Mouse (Mus musculus): ENCODE results near the gene Cacng7. TPM values are rescaled to one million over a fixed set of nuclear protein-coding genes. Genes with fewer than 3 reads are reported as not detected.

Cacng7 gene
- polyA plus RNA-seq, 1 experiment from 2014 or later, result 0.25 TPM

DNA sequence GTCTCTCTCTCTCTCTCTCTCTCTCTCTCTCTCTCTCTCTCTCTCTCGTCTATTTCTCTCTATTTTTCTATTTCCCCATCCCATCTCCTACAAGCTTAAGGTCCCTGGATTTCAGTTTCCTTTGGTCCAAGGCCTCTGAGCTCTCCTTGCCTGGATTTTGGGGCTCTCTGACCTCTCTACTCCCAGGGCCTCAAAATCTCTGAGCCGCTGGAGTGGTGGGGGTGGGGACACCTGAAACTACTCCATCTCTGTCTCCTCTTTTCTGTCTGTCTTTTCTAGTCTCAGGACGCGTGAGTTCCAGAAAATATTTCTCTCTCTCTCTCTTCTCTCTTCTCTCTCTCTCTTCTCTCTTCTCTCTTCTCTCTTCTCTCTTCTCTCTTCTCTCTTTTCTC is 535 bp upstream of the Cacng7 start:
- H3K36me3 ChIP-seq (ENCODE audit: insufficient read depth, low read length), result no peaks in the 10 kb centered on the region
- no peaks in the 10 kb centered on the region for H3K4me1 ChIP-seq (ENCODE audit: insufficient read depth, low read depth, low read length)
- H3K4me2 ChIP-seq (replicated peaks; ENCODE audit: low read depth, low read length), result peak overlapping the region; percentile 56
- ATAC-seq (no peak), DNase-seq (ENCODE audit: low spot score) (no peak)
- H3K9ac ChIP-seq (replicated peaks; ENCODE audit: low read depth), result no peak overlapping the region
- WGBS, result 0% methylated on average over 4 of the region's 4 CpGs
- TF ChIP-seq EP300 (IDR thresholded peaks at IDR 0.05), result no peak
- no peak for TF ChIP-seq CTCF (IDR thresholded peaks at IDR 0.05)
- no peak overlapping the region for H3K27ac ChIP-seq (ENCODE audit: low read length)
- peak overlapping the region; percentile 14; the same call in 1 of the 2 replicates for H3K4me3 ChIP-seq (ENCODE audit: low read depth, low read length)
- 0 out of 2 replicates have a peak, but pooled peaks cover 10% of the 10 kb centered on the region for H3K27me3 ChIP-seq (replicated peaks; ENCODE audit: insufficient read depth, low read length)
- H3K9me3 ChIP-seq (ENCODE audit: low read length), result no peaks in the 10 kb centered on the region

DNA sequence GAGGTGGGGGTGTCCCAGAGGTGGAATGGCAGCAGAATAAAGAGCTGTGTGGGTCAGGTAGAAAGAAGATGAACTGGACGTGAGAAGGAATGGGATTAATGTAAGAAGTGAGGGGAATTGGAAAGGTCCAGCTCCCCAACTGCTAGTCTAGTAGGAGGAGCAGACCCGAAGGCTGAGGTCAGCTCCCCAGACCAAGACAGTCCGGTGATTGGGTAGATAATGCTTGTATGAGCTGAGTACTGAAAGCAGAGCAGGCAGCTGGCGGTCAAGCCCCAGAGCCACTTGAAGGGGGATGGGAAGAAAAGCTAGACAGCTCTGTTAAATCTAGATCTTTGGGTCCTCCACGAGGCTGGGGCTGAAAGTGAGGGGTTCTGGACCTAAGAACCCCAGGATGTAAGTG is 787 bp downstream of the Cacng7 start:
- H3K27me3 ChIP-seq (replicated peaks; ENCODE audit: insufficient read depth, low read length), result 0 out of 2 replicates have a peak, but pooled peaks cover 10% of the 10 kb centered on the region
- TF ChIP-seq CTCF (IDR thresholded peaks at IDR 0.05) (no peak), EP300 (IDR thresholded peaks at IDR 0.05) (no peak)
- no peaks in the 10 kb centered on the region for H3K9me3 ChIP-seq (ENCODE audit: low read length)
- DNase-seq (ENCODE audit: low spot score) (no peak), ATAC-seq (no peak)
- no peaks in the 10 kb centered on the region for H3K36me3 ChIP-seq (ENCODE audit: insufficient read depth, low read length)
- H3K4me1 ChIP-seq (ENCODE audit: insufficient read depth, low read depth, low read length), result no peaks in the 10 kb centered on the region
- WGBS, result 15% methylated on average over 5 of the region's 5 CpGs
- H3K4me2 ChIP-seq (replicated peaks; ENCODE audit: low read depth, low read length), result peak overlapping the region; percentile 56
- no peak overlapping the region for H3K27ac ChIP-seq (ENCODE audit: low read length)
- no peak overlapping the region for H3K4me3 ChIP-seq (ENCODE audit: low read depth, low read length)
- no peak overlapping the region for H3K9ac ChIP-seq (replicated peaks; ENCODE audit: low read depth)

DNA sequence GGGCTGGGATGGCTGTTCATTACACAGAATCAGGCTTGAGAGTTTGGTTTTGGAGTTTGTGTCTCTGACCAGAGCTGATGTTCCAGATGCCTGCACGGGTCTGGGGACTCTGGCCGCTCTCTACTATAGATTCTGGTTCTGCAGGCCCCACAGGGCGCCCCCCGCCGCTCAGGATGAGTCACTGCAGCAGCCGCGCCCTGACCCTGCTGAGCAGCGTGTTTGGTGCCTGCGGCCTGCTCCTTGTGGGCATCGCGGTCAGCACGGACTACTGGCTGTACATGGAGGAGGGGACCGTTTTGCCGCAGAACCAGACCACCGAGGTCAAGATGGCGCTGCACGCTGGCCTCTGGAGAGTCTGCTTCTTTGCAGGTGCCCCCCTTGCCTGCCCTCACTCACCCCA is 3.7 kb downstream of the Cacng7 start:
- ATAC-seq, result no peak

DNA sequence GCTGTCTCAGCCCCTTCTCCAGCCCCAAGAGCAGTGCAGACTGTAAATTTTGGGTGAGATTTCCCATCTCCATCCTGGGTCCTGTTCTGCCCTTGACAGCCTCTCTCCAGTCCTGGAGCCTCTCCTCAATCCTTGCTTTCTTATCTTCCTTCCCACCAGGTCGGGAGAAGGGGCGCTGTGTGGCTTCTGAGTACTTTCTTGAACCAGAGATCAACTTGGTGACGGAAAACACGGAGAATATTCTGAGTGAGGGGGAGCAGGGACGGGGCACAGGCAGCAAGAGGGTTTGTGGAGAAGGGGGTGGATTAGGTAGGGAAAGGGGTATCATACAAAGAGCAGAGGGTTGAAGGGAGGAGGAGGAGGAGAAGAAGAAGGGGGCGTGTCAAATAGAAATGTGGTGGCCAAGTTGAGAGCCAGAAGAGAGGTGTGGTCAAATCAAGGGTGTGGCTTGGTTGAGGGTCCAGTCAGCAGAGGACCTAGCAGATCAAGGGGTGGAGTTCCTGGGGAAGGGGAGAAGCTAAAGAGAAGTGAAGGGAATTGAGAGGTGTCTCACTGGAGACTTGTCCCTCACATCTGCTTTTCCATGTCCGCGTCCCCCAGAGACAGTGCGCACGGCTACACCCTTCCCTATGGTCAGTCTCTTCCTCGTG is 5.7 kb downstream of the Cacng7 start:
- Histone ChIP-seq H3K36me3 (ENCODE audit: insufficient read depth, low read length) (no peaks in the 10 kb centered on the region), H3K4me1 (ENCODE audit: insufficient read depth, low read depth, low read length) (no peaks in the 10 kb centered on the region), H3K4me2 (replicated peaks; ENCODE audit: low read depth, low read length) (no peak overlapping the region), H3K27ac (ENCODE audit: low read length) (no peak overlapping the region), H3K9me3 (ENCODE audit: low read length) (no peaks in the 10 kb centered on the region), H3K9ac (replicated peaks; ENCODE audit: low read depth) (no peak overlapping the region), H3K27me3 (replicated peaks; ENCODE audit: insufficient read depth, low read length) (0 out of 2 replicates have a peak, but pooled peaks cover 3% of the 10 kb centered on the region), H3K4me3 (ENCODE audit: low read depth, low read length) (no peak overlapping the region)
- DNase-seq (ENCODE audit: low spot score), result no peak
- TF ChIP-seq CTCF (IDR thresholded peaks at IDR 0.05), result no peak
- no peak for TF ChIP-seq EP300 (IDR thresholded peaks at IDR 0.05)
- no peak for ATAC-seq
- WGBS, result 67% methylated on average over 11 of the region's 11 CpGs

More for the DNA sequence above, 3.7 kb downstream of the Cacng7 start:
- no peak for DNase-seq (ENCODE audit: low spot score)
- H3K4me1 ChIP-seq (ENCODE audit: insufficient read depth, low read depth, low read length), result no peaks in the 10 kb centered on the region
- WGBS, result 58% methylated on average over 17 of the region's 17 CpGs
- H3K4me2 ChIP-seq (replicated peaks; ENCODE audit: low read depth, low read length), result no peak overlapping the region
- H3K4me3 ChIP-seq (ENCODE audit: low read depth, low read length), result no peak overlapping the region
- no peaks in the 10 kb centered on the region for H3K36me3 ChIP-seq (ENCODE audit: insufficient read depth, low read length)
- no peak overlapping the region for H3K27ac ChIP-seq (ENCODE audit: low read length)
- 0 out of 2 replicates have a peak, but pooled peaks cover 7% of the 10 kb centered on the region for H3K27me3 ChIP-seq (replicated peaks; ENCODE audit: insufficient read depth, low read length)
- no peak for TF ChIP-seq CTCF (IDR thresholded peaks at IDR 0.05)
- no peak for TF ChIP-seq EP300 (IDR thresholded peaks at IDR 0.05)
- no peaks in the 10 kb centered on the region for H3K9me3 ChIP-seq (ENCODE audit: low read length)
- H3K9ac ChIP-seq (replicated peaks; ENCODE audit: low read depth), result no peak overlapping the region

DNA sequence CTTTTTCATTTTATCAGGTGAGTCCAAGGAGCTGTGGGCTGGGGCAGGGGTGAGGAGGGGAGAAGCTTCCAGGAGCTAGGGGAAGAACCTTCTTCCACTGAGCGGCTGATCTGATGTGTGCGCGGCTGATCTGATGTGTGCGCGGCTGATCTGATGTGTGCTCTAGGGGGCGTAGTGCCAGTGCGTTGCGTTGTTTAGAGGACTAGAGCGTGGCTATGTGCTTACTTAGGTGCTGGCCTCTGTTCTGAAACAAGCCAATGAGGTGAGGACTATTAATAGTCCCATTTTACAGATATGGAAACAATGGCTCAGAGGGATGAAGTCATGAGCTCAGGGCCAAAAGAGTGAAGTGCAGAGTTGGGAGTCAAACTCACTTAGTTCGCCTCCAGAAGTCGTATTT is 6.3 kb downstream of the Cacng7 start:
- no peaks in the 10 kb centered on the region for H3K27me3 ChIP-seq (replicated peaks; ENCODE audit: insufficient read depth, low read length)
- 86% methylated on average over 11 of the region's 11 CpGs for WGBS
- TF ChIP-seq CTCF (IDR thresholded peaks at IDR 0.05), result no peak
- no peak for TF ChIP-seq EP300 (IDR thresholded peaks at IDR 0.05)
- H3K4me2 ChIP-seq (replicated peaks; ENCODE audit: low read depth, low read length), result no peak overlapping the region
- DNase-seq (ENCODE audit: low spot score) (no peak), ATAC-seq (no peak)
- H3K4me3 ChIP-seq (ENCODE audit: low read depth, low read length), result no peak overlapping the region
- no peak overlapping the region for H3K9ac ChIP-seq (replicated peaks; ENCODE audit: low read depth)
- no peaks in the 10 kb centered on the region for H3K36me3 ChIP-seq (ENCODE audit: insufficient read depth, low read length)
- H3K27ac ChIP-seq (ENCODE audit: low read length), result no peak overlapping the region
- H3K4me1 ChIP-seq (ENCODE audit: insufficient read depth, low read depth, low read length), result no peaks in the 10 kb centered on the region
- H3K9me3 ChIP-seq (ENCODE audit: low read length), result no peaks in the 10 kb centered on the region

DNA sequence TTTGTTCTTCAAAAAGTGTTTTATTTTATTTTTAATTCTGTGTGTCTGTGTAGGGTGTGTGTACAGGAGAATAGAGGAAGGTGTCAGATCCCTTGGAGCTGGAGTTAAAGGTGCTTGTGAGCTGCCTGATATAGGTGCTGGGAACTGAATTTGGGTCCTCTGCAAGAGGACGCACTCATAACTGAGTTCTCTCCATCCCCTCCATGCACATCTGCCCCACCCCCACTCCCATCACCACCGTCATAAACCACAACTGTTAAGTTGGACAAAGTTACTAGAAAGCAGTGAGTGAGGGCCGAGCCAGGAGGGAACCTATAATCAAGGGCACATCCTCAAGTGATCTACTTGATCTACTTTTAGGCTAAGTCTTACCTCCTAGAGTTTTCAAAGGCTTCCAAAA is 11.1 kb downstream of the Cacng7 start:
- Histone ChIP-seq H3K4me1 (ENCODE audit: insufficient read depth, low read depth, low read length) (no peaks in the 10 kb centered on the region), H3K36me3 (ENCODE audit: insufficient read depth, low read length) (no peaks in the 10 kb centered on the region), H3K27ac (ENCODE audit: low read length) (no peak overlapping the region), H3K9ac (replicated peaks; ENCODE audit: low read depth) (no peak overlapping the region), H3K27me3 (replicated peaks; ENCODE audit: insufficient read depth, low read length) (no peaks in the 10 kb centered on the region), H3K4me3 (ENCODE audit: low read depth, low read length) (no peak overlapping the region), H3K4me2 (replicated peaks; ENCODE audit: low read depth, low read length) (no peak overlapping the region), H3K9me3 (ENCODE audit: low read length) (no peaks in the 10 kb centered on the region)
- 87% methylated on average over 3 of the region's 3 CpGs for WGBS
- ATAC-seq (no peak), DNase-seq (ENCODE audit: low spot score) (no peak)
- TF ChIP-seq CTCF (IDR thresholded peaks at IDR 0.05) (no peak), EP300 (IDR thresholded peaks at IDR 0.05) (no peak)
